Mouse (Mus musculus): ENCODE measurements around the gene Cdon. TPM values are rescaled to one million over a fixed set of nuclear protein-coding genes. Genes with fewer than 3 reads are reported as not detected.

The Cdon gene
- total and polyA plus RNA-seq, 3 experiments = 1.8 to 2.9 (median 2.3) TPM

GRCm38 (mm10) chr9:35535876-35536275, 114.9 kb downstream of the Cdon start:
- H3K4me2 ChIP-seq (ENCODE audit: insufficient read depth, low read depth, poor library complexity, severe bottlenecking) = no peak overlapping the region
- H3K36me3 ChIP-seq (replicated peaks in 1 of 2; ENCODE audit: control insufficient read depth in 1 of 2, insufficient read depth in 1 of 2, low read length in 1 of 2) = no peaks in the 10 kb centered on the region
- DNase-seq (ENCODE audit: extremely low read depth) = no peak
- dilution Hi-C loops (cut with MboI; ENCODE audit: extremely low pct_ligation_motif_present, extremely low pct_unique_long_range_greater_than_20kb, low sequenced_read_pairs) (loop anchor here (25.0 kb wide), 1 partner anchor 249 kb away; no protein-coding TSS in a partner anchor), in situ Hi-C loops (cut with MboI; ENCODE audit: low pct_ligation_motif_present, low pct_unique_long_range_greater_than_20kb, low sequenced_read_pairs) (loop anchor here (25.0 kb wide), 1 partner anchor 499 kb away; no protein-coding TSS in a partner anchor)
- H3K9ac ChIP-seq (ENCODE audit: insufficient read depth, low read depth) = no peak overlapping the region
- TF ChIP-seq TCF12 (IDR thresholded peaks at IDR 0.05; ENCODE audit: low read depth, low read length) (no peak), SMC3 (IDR thresholded peaks at IDR 0.05; ENCODE audit: low read depth, low read length) (no peak), USF1 (IDR thresholded peaks at IDR 0.05; ENCODE audit: low read depth, low read length) (no peak), EP300 (IDR thresholded peaks at IDR 0.05; ENCODE audit: low read length) (no peak), IRF4 (IDR thresholded peaks at IDR 0.05; ENCODE audit: low read depth, low read length) (no peak), NELFE (IDR thresholded peaks at IDR 0.05; ENCODE audit: low read depth, low read length) (no peak), KAT2A (IDR thresholded peaks at IDR 0.05; ENCODE audit: insufficient replicate concordance, low read length) (no peak), POLR2AphosphoS2 (IDR thresholded peaks at IDR 0.05; ENCODE audit: low read depth, low read length) (no peak), POLR2A (IDR thresholded peaks at IDR 0.05; ENCODE audit: low read depth, low read length) (no peak), UBTF (IDR thresholded peaks at IDR 0.05; ENCODE audit: low read depth, low read length) (no peak), SIN3A (IDR thresholded peaks at IDR 0.05; ENCODE audit: low read length) (no peak), JUN (IDR thresholded peaks at IDR 0.05; ENCODE audit: insufficient read depth, low read depth, low read length) (no peak), CHD2 (IDR thresholded peaks at IDR 0.05; ENCODE audit: low read length) (no peak), MEF2A (IDR thresholded peaks at IDR 0.05; ENCODE audit: borderline replicate concordance, low read depth, low read length) (no peak), MAX (IDR thresholded peaks at IDR 0.05; ENCODE audit: low read length) (no peak), PAX5 (IDR thresholded peaks at IDR 0.05; ENCODE audit: low read length) (no peak), RAD21 (IDR thresholded peaks at IDR 0.05; ENCODE audit: low read depth, low read length) (no peak), ZNF384 (IDR thresholded peaks at IDR 0.05; ENCODE audit: low read depth, low read length) (no peak), NRF1 (IDR thresholded peaks at IDR 0.05; ENCODE audit: low read depth, low read length) (no peak), USF2 (conservative IDR thresholded peaks at IDR 0.05; ENCODE audit: low read depth, low read length) (no peak)
- peaks cover 6 to 33% of the 10 kb centered on the region in 2 experiments; a peak in 3 of 4 replicates for H3K4me1 ChIP-seq (ENCODE audit: control insufficient read depth in 1 of 2, insufficient read depth in 2 of 2)
- H3K27me3 ChIP-seq (replicated peaks) = no peaks in the 10 kb centered on the region
- H3K79me2 ChIP-seq (replicated peaks; ENCODE audit: control insufficient read depth, extremely low read depth, insufficient read depth, poor library complexity, severe bottlenecking) = no peaks in the 10 kb centered on the region
- H3K4me3 ChIP-seq (replicated peaks in 1 of 3; ENCODE audit: low read depth in 2 of 3, low read length in 2 of 3, poor library complexity in 1 of 3) = no peak overlapping the region
- no peaks in the 10 kb centered on the region for H3K9me3 ChIP-seq (replicated peaks; ENCODE audit: low read length)
- no peak overlapping the region for H3K27ac ChIP-seq (ENCODE audit: insufficient read depth, low read depth)

- Histone ChIP-seq H3K4me2 (ENCODE audit: insufficient read depth, low read depth, poor library complexity, severe bottlenecking) (no peak overlapping the region), H3K9ac (ENCODE audit: insufficient read depth, low read depth) (no peak overlapping the region), H3K4me1 (ENCODE audit: control insufficient read depth in 1 of 2, insufficient read depth in 2 of 2) (peaks cover 6 to 38% of the 10 kb centered on the region in 2 experiments; a peak in 3 of 4 replicates), H3K4me3 (replicated peaks in 1 of 3; ENCODE audit: low read depth in 2 of 3, low read length in 2 of 3, poor library complexity in 1 of 3) (no peak overlapping the region), H3K27ac (ENCODE audit: insufficient read depth, low read depth) (no peak overlapping the region), H3K79me2 (replicated peaks; ENCODE audit: control insufficient read depth, extremely low read depth, insufficient read depth, poor library complexity, severe bottlenecking) (no peaks in the 10 kb centered on the region), H3K9me3 (replicated peaks; ENCODE audit: low read length) (no peaks in the 10 kb centered on the region), H3K27me3 (replicated peaks) (no peaks in the 10 kb centered on the region), H3K36me3 (replicated peaks in 1 of 2; ENCODE audit: control insufficient read depth in 1 of 2, insufficient read depth in 1 of 2, low read length in 1 of 2) (no peaks in the 10 kb centered on the region)
- TF ChIP-seq ELF1 (IDR thresholded peaks at IDR 0.05; ENCODE audit: low read depth, low read length) (no peak), BHLHE40 (IDR thresholded peaks at IDR 0.05; ENCODE audit: low read depth, low read length) (no peak), MYC (IDR thresholded peaks at IDR 0.05; ENCODE audit: low read depth, low read length) (no peak), GABPA (IDR thresholded peaks at IDR 0.05; ENCODE audit: insufficient replicate concordance, low read depth, low read length) (no peak), PAX5 (IDR thresholded peaks at IDR 0.05; ENCODE audit: low read length) (no peak), RCOR1 (conservative IDR thresholded peaks at IDR 0.05; ENCODE audit: low read depth, low read length) (no peak), JUN (IDR thresholded peaks at IDR 0.05; ENCODE audit: insufficient read depth, low read depth, low read length) (no peak), ETS1 (conservative IDR thresholded peaks at IDR 0.05; ENCODE audit: low read depth, low read length) (no peak), HCFC1 (IDR thresholded peaks at IDR 0.05; ENCODE audit: low read depth, low read length) (no peak)
- no peak for DNase-seq (ENCODE audit: extremely low read depth)
- in situ Hi-C loops (cut with MboI; ENCODE audit: low pct_ligation_motif_present, low pct_unique_long_range_greater_than_20kb, low sequenced_read_pairs) = loop anchor here (25.0 kb wide), 1 partner anchor 502 kb away; no protein-coding TSS in a partner anchor
- dilution Hi-C loops (cut with MboI; ENCODE audit: extremely low pct_ligation_motif_present, extremely low pct_unique_long_range_greater_than_20kb, low sequenced_read_pairs) = loop anchor here (25.0 kb wide), 1 partner anchor 252 kb away; no protein-coding TSS in a partner anchor
These were observed 118.2 kb downstream of the Cdon start for GRCm38 (mm10) chr9:35539001-35539750.

Measured in CH12.LX (cell line).